Mouse (Mus musculus) forebrain, embryonic 16.5 days (tissue): ENCODE measurements around the gene Kif1bp. TPM values are rescaled to one million over a fixed set of nuclear protein-coding genes. Genes with fewer than 3 reads are reported as not detected.

ENCODE experiments used
- ATAC-seq: fragments of 200-750 bp; cut with Nextera tagmentation; 2 replicates; pipeline ENCODE4 v1.8.0; 2017; ENCODE audit warnings: mild to moderate bottlenecking, moderate library complexity
- H3K27ac ChIP-seq: fragments of 300-500 bp; sonication (generic); 2 replicates; pipeline ENCODE4 v1.5.1; 2014; ENCODE audit warnings: low read length, control low read depth
- H3K27me3 ChIP-seq: fragments of 300-500 bp; sonication (generic); replicated peaks from 2 replicates; pipeline ENCODE4 v1.6.1; 2014; ENCODE audit warnings: low read length; ENCODE audit not compliant: control insufficient read depth, insufficient read depth
- H3K36me3 ChIP-seq: fragments of 300-500 bp; sonication (generic); 2 replicates; pipeline ENCODE4 v1.6.1; 2014; ENCODE audit not compliant: control insufficient read depth, insufficient read depth
- H3K4me1 ChIP-seq: fragments of 300-500 bp; sonication (generic); replicated peaks from 2 replicates; pipeline ENCODE4 v1.6.1; 2014; ENCODE audit warnings: low read length; ENCODE audit not compliant: control insufficient read depth, insufficient read depth
- H3K4me2 ChIP-seq: fragments of 300-500 bp; sonication (generic); 2 replicates; pipeline ENCODE4 v1.6.1; 2014; ENCODE audit warnings: mild to moderate bottlenecking, low read length, control low read depth
- H3K4me3 ChIP-seq: fragments of 300-500 bp; sonication (generic); replicated peaks from 2 replicates; pipeline ENCODE4 v1.5.1; 2014; ENCODE audit warnings: mild to moderate bottlenecking, low read length, control low read depth
- H3K9ac ChIP-seq: fragments of 300-500 bp; sonication (generic); replicated peaks from 2 replicates; pipeline ENCODE4 v1.6.1; 2014; ENCODE audit warnings: low read depth, low read length, control low read depth
- H3K9me3 ChIP-seq: fragments of 300-500 bp; sonication (generic); 2 replicates; pipeline ENCODE4 v1.6.1; 2016; ENCODE audit warnings: low read length; ENCODE audit not compliant: control insufficient read depth
- WGBS: fragments of 180-500 bp; shearing (Covaris S2); extraction: QIAGEN DNeasy Blood & Tissue Kit; methylation state at CpG from one replicate; pipeline ENCODE4 v1.1.7; 2014; 5-methylcytosine and 5-hydroxymethylcytosine counted together
- polyA plus RNA-seq: library from polyadenylated mRNA; unstranded; fragments of >200 nt; fragmentation: Nextera tagmentation; extraction: Ambion mirVana; gene quantifications from 2 replicates; pipeline ENCODE4 v1.2.1, GENCODE M21; 2015

Kif1bp gene
- polyA plus RNA-seq, 1 experiment from 2014 or later = 71.4 TPM

- no peak overlapping the region for H3K4me3 ChIP-seq
- no peak for ATAC-seq
- H3K9me3 ChIP-seq = no peaks in the 10 kb centered on the region
- H3K4me2 ChIP-seq = no peak overlapping the region
- WGBS = 94% methylated on average over 7 of the region's 7 CpGs
- no peaks in the 10 kb centered on the region for H3K27me3 ChIP-seq
- no peak overlapping the region for H3K9ac ChIP-seq
- H3K4me1 ChIP-seq = no peaks in the 10 kb centered on the region
- peaks cover 50% of the 10 kb centered on the region for H3K36me3 ChIP-seq
- no peak overlapping the region for H3K27ac ChIP-seq
Measured at GRCm38 (mm10) chr10:62570126-62570871, 8.0 kb downstream of the Kif1bp start.

GRCm38 (mm10) chr10:62568861-62569260, 9.4 kb downstream of the Kif1bp start:
- Histone ChIP-seq H3K4me3 (no peak overlapping the region), H3K27me3 (no peaks in the 10 kb centered on the region), H3K9me3 (no peaks in the 10 kb centered on the region), H3K9ac (no peak overlapping the region), H3K4me1 (no peaks in the 10 kb centered on the region), H3K36me3 (peaks cover 53% of the 10 kb centered on the region), H3K4me2 (no peak overlapping the region), H3K27ac (no peak overlapping the region)
- ATAC-seq = no peak
- WGBS = 97% methylated on average over 4 of the region's 4 CpGs

- Histone ChIP-seq H3K9me3 (no peaks in the 10 kb centered on the region), H3K4me1 (no peaks in the 10 kb centered on the region), H3K9ac (no peak overlapping the region), H3K36me3 (peaks cover 21% of the 10 kb centered on the region), H3K27ac (no peak overlapping the region), H3K27me3 (no peaks in the 10 kb centered on the region), H3K4me3 (no peak overlapping the region), H3K4me2 (no peak overlapping the region)
- no peak for ATAC-seq
- 93% methylated on average over 1 of the region's 1 CpGs for WGBS
Measured at GRCm38 (mm10) chr10:62557736-62558135, 20.5 kb downstream of the Kif1bp start.

- Histone ChIP-seq H3K4me1 (no peaks in the 10 kb centered on the region), H3K9ac (no peak overlapping the region), H3K4me2 (no peak overlapping the region), H3K9me3 (no peaks in the 10 kb centered on the region), H3K27me3 (no peaks in the 10 kb centered on the region), H3K27ac (no peak overlapping the region), H3K36me3 (peaks cover 17% of the 10 kb centered on the region), H3K4me3 (no peak overlapping the region)
- WGBS = 89% methylated on average over 6 of the region's 6 CpGs
- no peak for ATAC-seq
Measured at GRCm38 (mm10) chr10:62556558-62556901, 21.7 kb downstream of the Kif1bp start.

- no peak for ATAC-seq
- H3K9me3 ChIP-seq = no peaks in the 10 kb centered on the region
- H3K27me3 ChIP-seq = no peaks in the 10 kb centered on the region
- H3K4me3 ChIP-seq = no peak overlapping the region
- WGBS = 78% methylated on average over 11 of the region's 11 CpGs
- H3K36me3 ChIP-seq = peaks cover 17% of the 10 kb centered on the region
- H3K4me2 ChIP-seq = no peak overlapping the region
- no peak overlapping the region for H3K27ac ChIP-seq
- no peak overlapping the region for H3K9ac ChIP-seq
- H3K4me1 ChIP-seq = no peaks in the 10 kb centered on the region
Measured at GRCm38 (mm10) chr10:62555705-62556557, 22.3 kb downstream of the Kif1bp start.

DNA sequence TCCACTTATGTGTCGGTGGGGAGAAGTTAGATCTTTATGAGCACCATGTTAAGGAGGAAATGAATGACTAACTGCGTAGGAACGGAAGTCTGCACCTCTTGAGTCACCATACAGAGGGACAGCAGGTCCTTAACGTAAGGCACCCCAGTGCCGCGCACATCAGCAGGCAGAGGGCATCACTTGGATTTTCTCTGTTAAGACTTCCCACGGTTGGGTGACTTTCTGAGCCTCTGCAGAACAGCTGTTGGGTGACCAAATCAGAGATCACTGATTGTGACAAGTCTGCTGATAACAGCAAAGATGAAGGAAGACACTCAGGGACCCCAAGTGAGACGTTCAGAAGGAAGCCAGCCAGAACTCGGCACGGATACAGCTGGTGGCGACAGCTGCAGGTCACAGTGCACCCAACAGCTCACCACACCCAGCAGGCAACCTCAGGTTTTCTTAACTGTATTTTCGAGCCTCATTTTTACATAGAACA, 24.6 kb downstream of the Kif1bp start:
- Histone ChIP-seq H3K27ac (no peak overlapping the region), H3K9me3 (no peaks in the 10 kb centered on the region), H3K4me1 (no peaks in the 10 kb centered on the region), H3K9ac (no peak overlapping the region), H3K27me3 (no peaks in the 10 kb centered on the region), H3K36me3 (peaks cover 2% of the 10 kb centered on the region; the same call in 1 of the 2 replicates), H3K4me3 (no peak overlapping the region), H3K4me2 (no peak overlapping the region)
- ATAC-seq = no peak
- WGBS = 88% methylated on average over 12 of the region's 12 CpGs

DNA sequence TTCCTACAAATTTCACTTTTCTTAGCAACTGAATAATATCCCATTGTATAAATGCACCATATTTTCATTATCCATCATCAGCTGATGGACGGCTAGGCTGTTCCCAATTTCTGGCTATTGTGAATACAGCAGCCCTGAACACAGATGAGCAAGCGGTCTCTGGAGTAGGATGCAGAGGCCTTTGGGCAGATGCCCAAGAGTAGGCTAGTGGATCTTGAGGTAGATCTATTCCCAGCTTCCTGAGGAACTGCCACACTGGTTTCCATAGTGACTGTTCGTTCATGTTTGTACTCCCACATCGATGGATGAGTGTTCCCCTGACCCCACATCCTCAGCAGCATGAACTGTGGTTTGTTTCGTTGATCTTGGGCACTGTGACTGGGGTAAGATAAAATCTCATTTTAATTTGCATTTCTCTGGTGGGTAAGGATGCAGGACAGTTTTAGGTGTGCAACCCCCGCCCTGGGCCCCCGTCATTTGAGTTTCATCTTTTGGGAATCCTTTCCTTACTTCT, 27.4 kb downstream of the Kif1bp start:
- Histone ChIP-seq H3K36me3 (no peaks in the 10 kb centered on the region), H3K27me3 (no peaks in the 10 kb centered on the region), H3K4me3 (no peak overlapping the region), H3K9ac (no peak overlapping the region), H3K4me2 (no peak overlapping the region), H3K4me1 (no peaks in the 10 kb centered on the region), H3K27ac (no peak overlapping the region), H3K9me3 (no peaks in the 10 kb centered on the region)
- ATAC-seq = no peak
- WGBS = 83% methylated on average over 7 of the region's 7 CpGs

DNA sequence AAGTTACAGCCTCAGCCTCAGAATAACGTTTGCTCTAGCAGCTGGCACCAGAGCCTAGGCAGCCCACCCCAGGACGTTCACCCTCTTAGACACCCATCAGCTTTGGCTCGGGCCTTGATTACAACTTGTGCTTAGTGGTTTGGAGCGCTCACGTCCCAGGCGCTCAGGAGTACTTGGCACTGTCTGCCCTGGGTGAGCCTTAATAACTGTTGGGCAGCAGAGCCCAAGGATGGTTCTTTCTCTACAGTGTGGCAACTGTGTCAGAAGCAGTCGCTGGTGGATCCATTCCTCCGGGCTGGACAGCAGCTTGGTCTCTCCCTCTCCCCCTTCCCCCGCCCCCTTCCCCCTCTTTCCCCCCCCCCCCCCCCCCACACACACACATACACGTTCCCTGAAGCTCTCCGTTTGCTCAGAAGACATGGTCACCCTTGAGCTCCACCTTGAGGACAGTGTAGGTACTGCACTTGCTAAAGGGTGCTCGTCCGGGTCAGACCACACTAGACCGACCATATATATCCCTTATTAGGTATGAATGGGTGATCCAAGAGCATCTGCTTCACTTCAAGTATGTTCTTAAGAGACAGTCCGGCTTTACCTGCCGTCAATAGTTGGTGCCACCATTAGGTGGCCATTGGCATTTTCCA, 28.6 kb downstream of the Kif1bp start:
- H3K9me3 ChIP-seq = no peaks in the 10 kb centered on the region
- H3K27me3 ChIP-seq = no peaks in the 10 kb centered on the region
- H3K4me3 ChIP-seq = no peak overlapping the region
- H3K27ac ChIP-seq = no peak overlapping the region
- WGBS = 25% methylated on average over 15 of the region's 16 CpGs
- no peak overlapping the region for H3K9ac ChIP-seq
- H3K36me3 ChIP-seq = no peaks in the 10 kb centered on the region
- no peak overlapping the region for H3K4me2 ChIP-seq
- ATAC-seq = peak; percentile 20; the same call in 1 of the 2 replicates
- H3K4me1 ChIP-seq = no peaks in the 10 kb centered on the region

DNA sequence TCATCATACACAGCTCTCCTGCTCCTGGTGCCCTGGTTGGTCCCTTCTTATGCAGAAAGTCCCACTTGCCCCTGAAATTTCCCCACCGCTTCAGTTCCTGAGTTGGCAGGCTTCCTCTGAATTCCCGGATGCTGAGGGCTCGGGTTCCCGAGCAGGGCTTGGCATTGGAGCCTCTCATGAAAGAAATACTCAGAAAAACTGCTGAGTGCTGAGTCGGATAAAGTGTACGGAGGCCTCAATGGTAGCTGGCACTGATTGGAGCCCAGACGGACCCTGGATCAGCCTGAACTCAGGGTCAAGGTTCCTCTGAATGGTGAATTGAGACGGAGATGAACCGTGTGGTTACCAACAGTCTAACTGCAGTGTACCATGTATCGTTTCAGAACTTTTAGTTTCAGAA, 31.8 kb downstream of the Kif1bp start:
- no peak for ATAC-seq
- no peaks in the 10 kb centered on the region for H3K4me1 ChIP-seq
- no peaks in the 10 kb centered on the region for H3K9me3 ChIP-seq
- no peaks in the 10 kb centered on the region for H3K36me3 ChIP-seq
- WGBS = 82% methylated on average over 10 of the region's 10 CpGs
- no peak overlapping the region for H3K27ac ChIP-seq
- no peak overlapping the region for H3K4me3 ChIP-seq
- H3K27me3 ChIP-seq = no peaks in the 10 kb centered on the region
- no peak overlapping the region for H3K4me2 ChIP-seq
- no peak overlapping the region for H3K9ac ChIP-seq
